Mouse (Mus musculus): ENCODE measurements around the gene Rhbdd1.

GRCm38 (mm10) chr1:82491954-82492353 is 175.7 kb downstream of the Rhbdd1 start:
- TF ChIP-seq CTCF (IDR thresholded peaks at IDR 0.05 in 2 of 3, conservative IDR thresholded peaks at IDR 0.05 in 1 of 3; ENCODE audit: control insufficient read depth in 1 of 3, insufficient read depth in 1 of 3, low read depth in 2 of 3, low read length in 3 of 3, poor library complexity in 1 of 3, severe bottlenecking in 1 of 3) (no peak), POLR2A (IDR thresholded peaks at IDR 0.05; ENCODE audit: control insufficient read depth in 1 of 2, insufficient read depth in 1 of 2, low read depth in 1 of 2, low read length in 2 of 2, poor library complexity in 1 of 2) (no peak), TCF12 (IDR thresholded peaks at IDR 0.05; ENCODE audit: low read depth, low read length) (no peak), CHD2 (IDR thresholded peaks at IDR 0.05; ENCODE audit: low read length) (no peak), MYC (IDR thresholded peaks at IDR 0.05; ENCODE audit: low read depth, low read length) (no peak), ZMIZ1 (IDR thresholded peaks at IDR 0.05; ENCODE audit: low read depth, low read length) (no peak), SMC3 (IDR thresholded peaks at IDR 0.05; ENCODE audit: low read depth, low read length) (no peak), MAX (IDR thresholded peaks at IDR 0.05; ENCODE audit: low read length) (no peak), NELFE (IDR thresholded peaks at IDR 0.05; ENCODE audit: low read depth, low read length) (no peak)

All from MEL (cell line).